Mouse (Mus musculus): ENCODE results near the gene Erich3. TPM values are rescaled to one million over a fixed set of nuclear protein-coding genes. Genes with fewer than 3 reads are reported as not detected.

Erich3 gene
- polyA plus RNA-seq, 1 experiment from 2014 or later: 0.29 TPM

GRCm38 (mm10) chr3:154664636-154665035, 977 bp downstream of the Erich3 start:
- no peaks in the 10 kb centered on the region for H3K4me1 ChIP-seq (replicated peaks; ENCODE audit: control insufficient read depth, insufficient read depth, low read length)
- no peaks in the 10 kb centered on the region for H3K9me3 ChIP-seq (ENCODE audit: control insufficient read depth, low read length)
- no peak overlapping the region; the same call in 1 of the 2 replicates for H3K4me3 ChIP-seq (ENCODE audit: low read depth, low read length)
- 51% methylated on average over 4 of the region's 4 CpGs for WGBS
- H3K27ac ChIP-seq (ENCODE audit: low read depth, low read length): no peak overlapping the region
- H3K27me3 ChIP-seq (ENCODE audit: control insufficient read depth, insufficient read depth, low read length): no peaks in the 10 kb centered on the region
- H3K4me2 ChIP-seq (replicated peaks; ENCODE audit: low read depth, low read length): peak overlapping the region; percentile 51; the same call in 1 of the 2 replicates
- DNase-seq (ENCODE audit: low spot score) (no peak), ATAC-seq (ENCODE audit: low FRiP score) (no peak)
- no peaks in the 10 kb centered on the region for H3K36me3 ChIP-seq (ENCODE audit: control insufficient read depth, insufficient read depth, low read length)
- H3K9ac ChIP-seq (ENCODE audit: low read depth, low read length): no peak overlapping the region

- ATAC-seq (ENCODE audit: low FRiP score) (no peak), DNase-seq (ENCODE audit: low spot score) (no peak)
- no peak overlapping the region for H3K4me3 ChIP-seq (ENCODE audit: low read depth, low read length)
- no peaks in the 10 kb centered on the region for H3K9me3 ChIP-seq (ENCODE audit: control insufficient read depth, low read length)
- no peak overlapping the region for H3K27ac ChIP-seq (ENCODE audit: low read depth, low read length)
- WGBS: 87% methylated on average over 3 of the region's 3 CpGs
- no peak overlapping the region for H3K4me2 ChIP-seq (replicated peaks; ENCODE audit: low read depth, low read length)
- no peak overlapping the region for H3K9ac ChIP-seq (ENCODE audit: low read depth, low read length)
- no peaks in the 10 kb centered on the region for H3K4me1 ChIP-seq (replicated peaks; ENCODE audit: control insufficient read depth, insufficient read depth, low read length)
- no peaks in the 10 kb centered on the region for H3K36me3 ChIP-seq (ENCODE audit: control insufficient read depth, insufficient read depth, low read length)
- no peaks in the 10 kb centered on the region for H3K27me3 ChIP-seq (ENCODE audit: control insufficient read depth, insufficient read depth, low read length)
Observed at GRCm38 (mm10) chr3:154668485-154668884, 4.8 kb downstream of the Erich3 start.

GRCm38 (mm10) chr3:154670584-154670983, 6.9 kb downstream of the Erich3 start:
- 88% methylated on average over 6 of the region's 6 CpGs for WGBS
- H3K36me3 ChIP-seq (ENCODE audit: control insufficient read depth, insufficient read depth, low read length): no peaks in the 10 kb centered on the region
- no peak overlapping the region for H3K27ac ChIP-seq (ENCODE audit: low read depth, low read length)
- no peaks in the 10 kb centered on the region for H3K4me1 ChIP-seq (replicated peaks; ENCODE audit: control insufficient read depth, insufficient read depth, low read length)
- no peak overlapping the region for H3K4me3 ChIP-seq (ENCODE audit: low read depth, low read length)
- no peak for DNase-seq (ENCODE audit: low spot score)
- no peaks in the 10 kb centered on the region for H3K27me3 ChIP-seq (ENCODE audit: control insufficient read depth, insufficient read depth, low read length)
- no peak overlapping the region for H3K4me2 ChIP-seq (replicated peaks; ENCODE audit: low read depth, low read length)
- no peak overlapping the region for H3K9ac ChIP-seq (ENCODE audit: low read depth, low read length)
- no peak for ATAC-seq (ENCODE audit: low FRiP score)
- no peaks in the 10 kb centered on the region for H3K9me3 ChIP-seq (ENCODE audit: control insufficient read depth, low read length)

- WGBS: 76% methylated on average over 5 of the region's 5 CpGs
Observed at GRCm38 (mm10) chr3:154671013-154671412, 7.4 kb downstream of the Erich3 start.

GRCm38 (mm10) chr3:154673326-154673725, 9.7 kb downstream of the Erich3 start:
- WGBS: 57% methylated on average over 8 of the region's 8 CpGs
- H3K27me3 ChIP-seq (ENCODE audit: control insufficient read depth, insufficient read depth, low read length): no peaks in the 10 kb centered on the region
- no peaks in the 10 kb centered on the region for H3K9me3 ChIP-seq (ENCODE audit: control insufficient read depth, low read length)
- DNase-seq (ENCODE audit: low spot score) (peak; percentile 41), ATAC-seq (ENCODE audit: low FRiP score) (0 out of 2 replicates have a peak, but pooled peaks have one; percentile 40)
- no peak overlapping the region for H3K27ac ChIP-seq (ENCODE audit: low read depth, low read length)
- no peaks in the 10 kb centered on the region for H3K36me3 ChIP-seq (ENCODE audit: control insufficient read depth, insufficient read depth, low read length)
- H3K4me3 ChIP-seq (ENCODE audit: low read depth, low read length): no peak overlapping the region
- H3K4me1 ChIP-seq (replicated peaks; ENCODE audit: control insufficient read depth, insufficient read depth, low read length): no peaks in the 10 kb centered on the region
- H3K4me2 ChIP-seq (replicated peaks; ENCODE audit: low read depth, low read length): no peak overlapping the region
- H3K9ac ChIP-seq (ENCODE audit: low read depth, low read length): no peak overlapping the region

More at GRCm38 (mm10) chr3:154671013-154671412, 7.4 kb downstream of the Erich3 start:
- no peak overlapping the region for H3K4me2 ChIP-seq (replicated peaks; ENCODE audit: low read depth, low read length)
- no peaks in the 10 kb centered on the region for H3K36me3 ChIP-seq (ENCODE audit: control insufficient read depth, insufficient read depth, low read length)
- H3K4me1 ChIP-seq (replicated peaks; ENCODE audit: control insufficient read depth, insufficient read depth, low read length): no peaks in the 10 kb centered on the region
- no peak overlapping the region for H3K4me3 ChIP-seq (ENCODE audit: low read depth, low read length)
- no peak overlapping the region for H3K27ac ChIP-seq (ENCODE audit: low read depth, low read length)
- H3K9ac ChIP-seq (ENCODE audit: low read depth, low read length): no peak overlapping the region
- no peaks in the 10 kb centered on the region for H3K27me3 ChIP-seq (ENCODE audit: control insufficient read depth, insufficient read depth, low read length)
- ATAC-seq (ENCODE audit: low FRiP score) (no peak), DNase-seq (ENCODE audit: low spot score) (no peak)
- H3K9me3 ChIP-seq (ENCODE audit: control insufficient read depth, low read length): no peaks in the 10 kb centered on the region

GRCm38 (mm10) chr3:154682570-154682969, 18.9 kb downstream of the Erich3 start:
- H3K9ac ChIP-seq (ENCODE audit: low read depth, low read length): no peak overlapping the region
- no peak for DNase-seq (ENCODE audit: low spot score)
- no peak overlapping the region for H3K27ac ChIP-seq (ENCODE audit: low read depth, low read length)
- H3K27me3 ChIP-seq (ENCODE audit: control insufficient read depth, insufficient read depth, low read length): no peaks in the 10 kb centered on the region
- ATAC-seq (ENCODE audit: low FRiP score): no peak
- no peaks in the 10 kb centered on the region for H3K4me1 ChIP-seq (replicated peaks; ENCODE audit: control insufficient read depth, insufficient read depth, low read length)
- H3K36me3 ChIP-seq (ENCODE audit: control insufficient read depth, insufficient read depth, low read length): no peaks in the 10 kb centered on the region
- H3K4me3 ChIP-seq (ENCODE audit: low read depth, low read length): no peak overlapping the region
- 81% methylated on average over 2 of the region's 2 CpGs for WGBS
- H3K4me2 ChIP-seq (replicated peaks; ENCODE audit: low read depth, low read length): no peak overlapping the region
- no peaks in the 10 kb centered on the region for H3K9me3 ChIP-seq (ENCODE audit: control insufficient read depth, low read length)

GRCm38 (mm10) chr3:154683667-154684066, 20.0 kb downstream of the Erich3 start:
- DNase-seq (ENCODE audit: low spot score): no peak
- H3K27ac ChIP-seq (ENCODE audit: low read depth, low read length): no peak overlapping the region
- no peaks in the 10 kb centered on the region for H3K27me3 ChIP-seq (ENCODE audit: control insufficient read depth, insufficient read depth, low read length)
- H3K9ac ChIP-seq (ENCODE audit: low read depth, low read length): no peak overlapping the region
- H3K4me3 ChIP-seq (ENCODE audit: low read depth, low read length): no peak overlapping the region
- 87% methylated on average over 2 of the region's 2 CpGs for WGBS
- no peak overlapping the region for H3K4me2 ChIP-seq (replicated peaks; ENCODE audit: low read depth, low read length)
- no peaks in the 10 kb centered on the region for H3K36me3 ChIP-seq (ENCODE audit: control insufficient read depth, insufficient read depth, low read length)
- ATAC-seq (ENCODE audit: low FRiP score): no peak
- H3K4me1 ChIP-seq (replicated peaks; ENCODE audit: control insufficient read depth, insufficient read depth, low read length): no peaks in the 10 kb centered on the region
- no peaks in the 10 kb centered on the region for H3K9me3 ChIP-seq (ENCODE audit: control insufficient read depth, low read length)

- no peaks in the 10 kb centered on the region for H3K9me3 ChIP-seq (ENCODE audit: control insufficient read depth, low read length)
- no peaks in the 10 kb centered on the region for H3K4me1 ChIP-seq (replicated peaks; ENCODE audit: control insufficient read depth, insufficient read depth, low read length)
- ATAC-seq (ENCODE audit: low FRiP score): no peak
- H3K27ac ChIP-seq (ENCODE audit: low read depth, low read length): no peak overlapping the region
- no peak for DNase-seq (ENCODE audit: low spot score)
- no peak overlapping the region for H3K9ac ChIP-seq (ENCODE audit: low read depth, low read length)
- no peaks in the 10 kb centered on the region for H3K27me3 ChIP-seq (ENCODE audit: control insufficient read depth, insufficient read depth, low read length)
- H3K36me3 ChIP-seq (ENCODE audit: control insufficient read depth, insufficient read depth, low read length): no peaks in the 10 kb centered on the region
- no peak overlapping the region for H3K4me3 ChIP-seq (ENCODE audit: low read depth, low read length)
- H3K4me2 ChIP-seq (replicated peaks; ENCODE audit: low read depth, low read length): no peak overlapping the region
Observed at GRCm38 (mm10) chr3:154690260-154690659, 26.6 kb downstream of the Erich3 start.

GRCm38 (mm10) chr3:154691897-154692571, 28.4 kb downstream of the Erich3 start:
- Histone ChIP-seq H3K27me3 (ENCODE audit: control insufficient read depth, insufficient read depth, low read length) (no peaks in the 10 kb centered on the region), H3K27ac (ENCODE audit: low read depth, low read length) (no peak overlapping the region), H3K9ac (ENCODE audit: low read depth, low read length) (no peak overlapping the region), H3K4me1 (replicated peaks; ENCODE audit: control insufficient read depth, insufficient read depth, low read length) (no peaks in the 10 kb centered on the region), H3K36me3 (ENCODE audit: control insufficient read depth, insufficient read depth, low read length) (no peaks in the 10 kb centered on the region), H3K4me3 (ENCODE audit: low read depth, low read length) (no peak overlapping the region), H3K4me2 (replicated peaks; ENCODE audit: low read depth, low read length) (no peak overlapping the region), H3K9me3 (ENCODE audit: control insufficient read depth, low read length) (no peaks in the 10 kb centered on the region)
- DNase-seq (ENCODE audit: low spot score) (peak; percentile 34), ATAC-seq (ENCODE audit: low FRiP score) (peak; percentile 65)
- whole genome bisulfite sequencing: 57% methylated on average over 14 of the region's 14 CpGs

All from hindbrain, embryonic 11.5 days (tissue).